Mouse (Mus musculus) liver, embryonic 14.5 days (tissue): ENCODE data around the gene Vwf.

Source experiments
- CTCF ChIP-seq: IDR thresholded peaks from 2 replicates; pipeline ENCODE4 v1.5.1; 2016; ENCODE audit warnings: antibody characterized with exemption, low read depth, control low read depth
- EP300 ChIP-seq: IDR thresholded peaks from 2 replicates; pipeline ENCODE4 v1.6.1; 2016; ENCODE audit warnings: antibody characterized with exemption, low read depth

GRCm38 (mm10) chr6:125504622-125505355 is 41.8 kb upstream of the Vwf start:
- TF ChIP-seq CTCF = no peak
- TF ChIP-seq EP300 = no peak
